Mouse (Mus musculus): ENCODE measurements around the gene Smg6. TPM values are rescaled to one million over a fixed set of nuclear protein-coding genes. Genes with fewer than 3 reads are reported as not detected.

The Smg6 gene
- total and polyA plus RNA-seq, 2 experiments from 2014 or later = 7.1 to 21.1 TPM

DNA sequence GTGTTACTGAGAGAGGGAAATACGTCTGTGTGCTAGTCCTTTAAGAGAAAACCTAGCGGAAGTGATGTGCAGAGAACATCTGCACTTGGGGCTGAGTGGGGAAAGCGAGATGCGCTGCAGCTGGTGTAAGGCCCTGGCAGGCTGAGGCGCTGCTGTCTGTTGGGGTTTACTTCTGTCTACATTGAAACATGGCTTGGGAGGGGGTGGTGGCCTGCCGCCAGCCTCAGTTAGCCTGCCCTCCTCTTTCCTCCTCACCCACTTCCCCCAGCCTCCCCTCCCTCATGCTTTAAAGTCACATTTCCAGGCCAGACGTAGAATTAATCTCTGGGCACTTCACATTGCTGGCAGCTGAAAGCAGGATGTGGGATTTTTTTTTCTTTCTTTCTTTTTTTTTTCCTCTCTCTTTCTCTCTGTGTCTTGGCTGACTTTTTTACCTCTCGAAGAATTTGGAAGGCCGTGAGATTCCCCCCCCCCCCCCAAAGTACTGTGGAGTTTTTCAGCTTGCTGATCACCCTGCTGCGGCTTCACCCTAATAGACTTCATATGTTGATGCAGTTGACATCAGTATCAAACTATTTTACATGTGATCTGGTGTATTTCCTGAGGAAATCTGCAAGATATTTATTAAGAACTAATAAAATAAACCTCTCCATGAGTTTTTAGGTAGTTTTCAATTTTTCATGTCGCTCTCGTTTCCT is 87.5 kb downstream of the Smg6 start:
- ATAC-seq (ENCODE audit: insufficient read depth, low read depth) (peak; percentile 59), DNase-seq (ENCODE audit: low spot score) (peak; percentile 75)
- peaks cover 50% of the 10 kb centered on the region for H3K4me1 ChIP-seq (ENCODE audit: control insufficient read depth, insufficient read depth)
- H3K36me3 ChIP-seq (replicated peaks; ENCODE audit: control insufficient read depth, insufficient read depth, low read length) = no peaks in the 10 kb centered on the region
- H3K27me3 ChIP-seq (ENCODE audit: control insufficient read depth, insufficient read depth, low read length) = no peaks in the 10 kb centered on the region
- H3K27ac ChIP-seq (ENCODE audit: low read depth) = peak overlapping the region; percentile 96
- H3K4me2 ChIP-seq (ENCODE audit: low read depth, low read length) = peak overlapping the region; percentile 57
- WGBS = 3% methylated on average over 12 of the region's 12 CpGs
- no peak; the same call in 1 of the 2 replicates for TF ChIP-seq CTCF (IDR thresholded peaks at IDR 0.05; ENCODE audit: low read depth)
- peak; percentile 33 for TF ChIP-seq EP300 (IDR thresholded peaks at IDR 0.05; ENCODE audit: low read depth)
- no peaks in the 10 kb centered on the region for H3K9me3 ChIP-seq (replicated peaks; ENCODE audit: control insufficient read depth, low read length)
- peak overlapping the region; percentile 24 for H3K4me3 ChIP-seq (ENCODE audit: low read depth, low read length)
- H3K9ac ChIP-seq (replicated peaks; ENCODE audit: low read depth, low read length) = peak overlapping the region; percentile 51

DNA sequence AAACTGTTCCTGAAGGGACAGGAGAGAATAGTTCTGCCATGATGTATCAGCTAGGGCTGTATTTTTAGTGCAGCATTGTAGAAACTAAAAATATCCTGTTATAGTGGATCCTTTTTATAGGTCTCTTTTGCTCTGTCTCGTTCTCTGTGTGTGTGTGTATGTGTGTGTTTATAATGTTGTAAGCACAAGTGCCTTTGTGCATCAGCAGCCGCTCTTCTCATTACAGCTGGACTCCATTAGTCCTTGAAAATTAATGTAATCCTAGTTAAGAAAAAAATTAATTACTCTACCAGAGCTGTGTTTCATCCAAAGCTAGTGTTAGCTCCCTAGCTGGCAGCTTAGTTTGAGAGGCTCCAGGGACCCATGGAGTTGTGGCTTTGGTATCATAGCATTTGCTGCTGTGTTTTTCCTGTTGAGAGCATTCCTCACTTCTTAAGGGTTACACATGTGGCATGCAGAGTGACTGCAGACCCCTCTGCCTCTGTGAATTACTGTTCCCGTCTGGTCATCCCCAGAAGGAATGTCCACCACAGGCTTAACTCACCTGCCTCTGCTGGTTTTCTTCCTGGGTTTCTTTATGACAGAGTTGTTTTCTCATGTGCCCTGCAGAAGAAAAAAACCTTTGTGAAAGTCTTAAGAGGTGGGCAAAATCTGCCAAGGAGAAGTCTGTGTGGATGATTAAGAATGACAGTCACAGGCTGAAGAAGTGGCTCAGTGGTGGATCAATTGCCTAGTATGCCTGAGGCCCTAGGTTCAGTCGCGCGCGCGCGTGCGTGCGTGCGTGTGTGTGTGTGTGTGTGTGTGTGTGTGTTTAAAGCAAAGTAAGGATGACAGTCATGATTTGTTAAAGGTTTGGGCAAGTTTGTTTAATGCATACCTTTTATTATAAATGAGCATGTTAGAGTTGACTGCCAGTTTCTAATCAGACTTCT is 88.4 kb downstream of the Smg6 start:
- Histone ChIP-seq H3K9ac (replicated peaks; ENCODE audit: low read depth, low read length) (peak overlapping the region; percentile 51; the same call in 1 of the 2 replicates), H3K4me1 (ENCODE audit: control insufficient read depth, insufficient read depth) (peaks cover 47% of the 10 kb centered on the region)
- DNase-seq (ENCODE audit: low spot score) = peak; percentile 83

DNA sequence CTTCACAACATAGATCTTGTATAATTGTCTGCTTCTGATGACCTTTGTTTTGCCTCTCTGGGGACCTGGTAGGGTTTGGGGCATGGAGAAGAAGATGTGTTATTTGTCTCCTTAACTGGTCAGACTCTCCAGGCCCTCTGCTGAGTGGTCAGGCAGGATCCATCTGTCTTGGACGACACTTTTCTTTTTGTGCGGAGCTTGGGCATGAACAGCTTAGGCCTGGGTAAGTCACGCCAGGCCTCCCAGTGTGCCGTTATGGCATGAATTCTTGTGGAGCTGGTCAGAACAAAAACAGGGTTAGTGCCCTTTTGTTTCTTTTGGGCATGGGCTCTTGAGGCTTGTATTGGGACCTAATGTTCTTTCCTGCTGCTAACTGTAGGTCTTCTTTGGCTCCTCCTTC is 89.2 kb downstream of the Smg6 start:
- peak overlapping the region; percentile 96 for H3K27ac ChIP-seq (ENCODE audit: low read depth)
- WGBS = 67% methylated on average over 4 of the region's 4 CpGs
- H3K36me3 ChIP-seq (replicated peaks; ENCODE audit: control insufficient read depth, insufficient read depth, low read length) = no peaks in the 10 kb centered on the region
- peaks cover 47% of the 10 kb centered on the region for H3K4me1 ChIP-seq (ENCODE audit: control insufficient read depth, insufficient read depth)
- no peak overlapping the region for H3K9ac ChIP-seq (replicated peaks; ENCODE audit: low read depth, low read length)
- H3K9me3 ChIP-seq (replicated peaks; ENCODE audit: control insufficient read depth, low read length) = no peaks in the 10 kb centered on the region
- TF ChIP-seq CTCF (IDR thresholded peaks at IDR 0.05; ENCODE audit: low read depth) (no peak), EP300 (IDR thresholded peaks at IDR 0.05; ENCODE audit: low read depth) (no peak)
- no peak overlapping the region for H3K4me3 ChIP-seq (ENCODE audit: low read depth, low read length)
- no peak for DNase-seq (ENCODE audit: low spot score)
- H3K4me2 ChIP-seq (ENCODE audit: low read depth, low read length) = no peak overlapping the region
- H3K27me3 ChIP-seq (ENCODE audit: control insufficient read depth, insufficient read depth, low read length) = no peaks in the 10 kb centered on the region
- no peak for ATAC-seq (ENCODE audit: insufficient read depth, low read depth)

More for the DNA sequence above, 88.4 kb downstream of the Smg6 start:
- Histone ChIP-seq H3K4me2 (ENCODE audit: low read depth, low read length) (peak overlapping the region; percentile 57), H3K27me3 (ENCODE audit: control insufficient read depth, insufficient read depth, low read length) (no peaks in the 10 kb centered on the region), H3K9me3 (replicated peaks; ENCODE audit: control insufficient read depth, low read length) (no peaks in the 10 kb centered on the region), H3K36me3 (replicated peaks; ENCODE audit: control insufficient read depth, insufficient read depth, low read length) (no peaks in the 10 kb centered on the region), H3K4me3 (ENCODE audit: low read depth, low read length) (peak overlapping the region; percentile 24; the same call in 1 of the 2 replicates), H3K27ac (ENCODE audit: low read depth) (peak overlapping the region; percentile 96)
- no peak for TF ChIP-seq CTCF (IDR thresholded peaks at IDR 0.05; ENCODE audit: low read depth)
- no peak for TF ChIP-seq EP300 (IDR thresholded peaks at IDR 0.05; ENCODE audit: low read depth)
- peak; percentile 64 for ATAC-seq (ENCODE audit: insufficient read depth, low read depth)
- 74% methylated on average over 12 of the region's 12 CpGs for WGBS

DNA sequence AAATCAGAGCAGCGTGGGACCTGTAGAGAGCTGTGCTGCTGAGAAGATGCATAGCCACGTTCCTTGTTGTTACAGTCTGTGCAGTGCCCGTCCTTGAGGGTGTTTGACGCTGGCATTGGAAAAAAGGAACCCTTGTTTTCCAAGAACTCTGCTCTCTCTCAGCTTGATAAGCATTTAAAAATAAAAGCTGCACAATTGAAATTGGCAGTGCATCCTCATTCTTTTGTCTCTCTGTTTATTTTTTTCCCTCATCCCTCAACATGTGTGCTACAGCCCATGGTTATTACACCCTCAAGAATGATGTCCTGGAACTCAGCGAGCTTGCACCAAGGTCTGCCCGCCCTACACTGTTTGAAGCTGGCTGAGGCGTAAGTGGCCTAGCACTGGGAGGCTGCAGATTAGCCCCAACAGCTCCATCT is 89.8 kb downstream of the Smg6 start:
- Histone ChIP-seq H3K9me3 (replicated peaks; ENCODE audit: control insufficient read depth, low read length) (no peaks in the 10 kb centered on the region), H3K4me1 (ENCODE audit: control insufficient read depth, insufficient read depth) (peaks cover 47% of the 10 kb centered on the region), H3K4me2 (ENCODE audit: low read depth, low read length) (no peak overlapping the region), H3K27ac (ENCODE audit: low read depth) (peak overlapping the region; percentile 96), H3K27me3 (ENCODE audit: control insufficient read depth, insufficient read depth, low read length) (no peaks in the 10 kb centered on the region), H3K36me3 (replicated peaks; ENCODE audit: control insufficient read depth, insufficient read depth, low read length) (no peaks in the 10 kb centered on the region), H3K9ac (replicated peaks; ENCODE audit: low read depth, low read length) (no peak overlapping the region), H3K4me3 (ENCODE audit: low read depth, low read length) (no peak overlapping the region)
- WGBS = 23% methylated on average over 7 of the region's 7 CpGs
- peak; percentile 80 for DNase-seq (ENCODE audit: low spot score)
- ATAC-seq (ENCODE audit: insufficient read depth, low read depth) = peak; percentile 74
- TF ChIP-seq EP300 (IDR thresholded peaks at IDR 0.05; ENCODE audit: low read depth) (0 out of 2 replicates have a peak, but pooled peaks have one; percentile 26), CTCF (IDR thresholded peaks at IDR 0.05; ENCODE audit: low read depth) (no peak)

DNA sequence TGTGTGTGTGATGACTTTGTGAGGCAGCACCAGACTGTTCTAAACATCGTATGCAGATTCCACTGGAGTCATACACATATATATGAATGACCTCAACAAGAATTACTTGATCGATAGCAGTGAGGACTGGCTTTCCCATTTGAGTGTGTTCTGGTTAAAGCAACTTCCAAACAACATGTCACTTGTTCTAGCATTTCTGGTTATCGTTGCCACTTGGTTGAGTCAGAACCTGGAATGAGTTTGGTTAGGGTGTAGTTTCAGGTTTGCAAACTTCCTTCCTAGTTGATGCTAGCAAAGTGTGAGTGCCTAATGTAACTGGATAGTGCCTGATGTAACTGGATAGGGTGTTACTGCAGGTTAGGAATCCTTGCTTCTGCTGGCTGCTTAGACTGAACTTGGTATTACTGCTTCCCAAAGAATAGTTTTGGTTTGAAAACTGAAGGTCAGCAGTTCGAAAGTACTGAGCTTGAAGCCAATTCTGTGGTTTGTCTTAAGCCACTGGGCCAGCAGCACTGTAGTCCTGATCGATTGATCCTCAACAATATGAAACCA is 90.8 kb downstream of the Smg6 start:
- Histone ChIP-seq H3K4me3 (ENCODE audit: low read depth, low read length) (no peak overlapping the region), H3K36me3 (replicated peaks; ENCODE audit: control insufficient read depth, insufficient read depth, low read length) (no peaks in the 10 kb centered on the region), H3K9ac (replicated peaks; ENCODE audit: low read depth, low read length) (no peak overlapping the region), H3K9me3 (replicated peaks; ENCODE audit: control insufficient read depth, low read length) (no peaks in the 10 kb centered on the region), H3K4me1 (ENCODE audit: control insufficient read depth, insufficient read depth) (peaks cover 47% of the 10 kb centered on the region), H3K4me2 (ENCODE audit: low read depth, low read length) (no peak overlapping the region), H3K27me3 (ENCODE audit: control insufficient read depth, insufficient read depth, low read length) (no peaks in the 10 kb centered on the region), H3K27ac (ENCODE audit: low read depth) (peak overlapping the region; percentile 96)
- ATAC-seq (ENCODE audit: insufficient read depth, low read depth) (no peak), DNase-seq (ENCODE audit: low spot score) (no peak)
- TF ChIP-seq EP300 (IDR thresholded peaks at IDR 0.05; ENCODE audit: low read depth) (no peak), CTCF (IDR thresholded peaks at IDR 0.05; ENCODE audit: low read depth) (no peak)
- WGBS = 77% methylated on average over 5 of the region's 5 CpGs
